Comparison of ENCODE assay signal across 13 mouse cellular contexts in the genomic region with DNA sequence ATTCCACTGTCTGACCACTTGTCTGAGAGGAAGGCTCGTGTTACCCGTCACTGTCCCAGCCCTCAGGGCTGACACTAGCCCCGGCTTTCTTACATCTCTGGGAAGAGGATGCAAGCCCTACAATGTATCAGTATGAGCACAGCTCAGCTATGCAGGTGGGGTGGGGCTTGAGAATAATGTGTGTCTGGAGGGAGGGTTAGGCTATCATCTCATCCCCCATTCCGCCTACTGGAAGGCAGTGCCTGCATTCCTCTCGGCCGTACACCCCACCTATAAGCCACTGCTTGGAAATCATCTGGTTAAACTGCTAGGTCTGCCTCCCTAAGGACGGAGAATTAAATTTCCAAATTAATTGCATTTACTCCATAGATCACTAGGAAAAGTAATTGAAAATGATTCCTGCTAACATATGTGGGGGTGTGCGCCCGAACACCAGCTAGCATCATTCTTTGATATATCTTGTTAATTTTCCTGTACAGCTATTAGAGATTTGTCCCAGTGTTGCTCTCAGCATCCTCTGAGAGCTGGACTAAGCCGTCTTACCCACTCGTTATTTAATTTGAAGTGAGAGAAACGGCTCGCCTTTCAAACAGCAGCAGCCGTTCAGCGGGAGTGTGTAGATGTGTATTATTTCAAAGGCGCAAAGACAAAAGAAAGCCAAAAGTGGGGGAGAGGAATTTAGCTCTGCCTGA.
A peak's percentile ranks its signal among the peaks of the same experiment; 100 is the strongest.
DNase-seq lines count a peak whose midpoint lies in the region; ATAC-seq and TF ChIP-seq lines count a peak whose summit lies in the region.
"Had no signal": no experiment of that assay in that cellular context is flagged by ENCODE, and none has a peak within 500 bp of the region (broad histone marks: within the 10 kb centered on the region; RNA-seq: fewer than 3 reads in every experiment).

No protein-coding gene starts in this region.

- no peaks in the 10 kb centered on the region for H3K9me3 ChIP-seq in kidney, embryonic 14.5 days (ENCODE audit: control insufficient read depth, low read length)
- H3K9me3 ChIP-seq in forebrain, embryonic 13.5 days (replicated peaks): no peaks in the 10 kb centered on the region
- no peaks in the 10 kb centered on the region for H3K9me3 ChIP-seq in midbrain, embryonic 14.5 days (ENCODE audit: control insufficient read depth, low read length)
- H3K9me3 ChIP-seq: G1E had no signal

- H3K4me1 ChIP-seq in kidney, embryonic 14.5 days (ENCODE audit: control insufficient read depth, insufficient read depth, low read length): no peaks in the 10 kb centered on the region
- peaks cover 13% of the 10 kb centered on the region for H3K4me1 ChIP-seq in forebrain, embryonic 13.5 days
- H3K4me1 ChIP-seq in midbrain, embryonic 14.5 days (ENCODE audit: control insufficient read depth, insufficient read depth, low read length): peaks cover 9% of the 10 kb centered on the region

- no peaks in the 10 kb centered on the region for H3K27me3 ChIP-seq in kidney, embryonic 14.5 days (ENCODE audit: control insufficient read depth, insufficient read depth, low read length)
- H3K27me3 ChIP-seq in forebrain, embryonic 13.5 days: no peaks in the 10 kb centered on the region
- H3K27me3 ChIP-seq in midbrain, embryonic 14.5 days (ENCODE audit: control insufficient read depth, insufficient read depth, low read length): no peaks in the 10 kb centered on the region

- no peak overlapping the region for H3K4me3 ChIP-seq in kidney, embryonic 14.5 days (ENCODE audit: low read length)
- no peak overlapping the region for H3K4me3 ChIP-seq in forebrain, embryonic 13.5 days
- no peak overlapping the region for H3K4me3 ChIP-seq in midbrain, embryonic 14.5 days (replicated peaks; ENCODE audit: low read depth, low read length)

- no peak overlapping the region for H3K4me2 ChIP-seq in kidney, embryonic 14.5 days (replicated peaks; ENCODE audit: low read depth, low read length)
- H3K4me2 ChIP-seq in forebrain, embryonic 13.5 days: no peak overlapping the region; the same call in 1 of the 2 replicates
- H3K4me2 ChIP-seq in midbrain, embryonic 14.5 days (ENCODE audit: low read length): no peak overlapping the region

- no peak for TF ChIP-seq CTCF in brain, embryonic 14.5 days (IDR thresholded peaks at IDR 0.05; ENCODE audit: borderline replicate concordance, extremely low read depth, insufficient read depth, insufficient read length)

- no peak for DNase-seq in kidney, postnatal 10 days
- DNase-seq in brain, embryonic 14.5 days (ENCODE audit: low read depth): peak; percentile 63
- DNase-seq in midbrain, embryonic 14.5 days: peak; percentile 59
- DNase-seq in layer of hippocampus, adult 9-11 months: no peak
- no peak for DNase-seq in spleen, postnatal 4 days (ENCODE audit: low spot score in 2 of 2)
- DNase-seq: cerebellum, adult 18-20 months; heart, adult 18-20 months; kidney, adult 2 months had no signal

- H3K36me3 ChIP-seq in kidney, embryonic 14.5 days (ENCODE audit: control insufficient read depth, insufficient read depth, low read length): no peaks in the 10 kb centered on the region
- H3K36me3 ChIP-seq in forebrain, embryonic 13.5 days (ENCODE audit: poor library complexity, severe bottlenecking): peaks cover 3% of the 10 kb centered on the region
- H3K36me3 ChIP-seq in midbrain, embryonic 14.5 days (ENCODE audit: control insufficient read depth, insufficient read depth, low read length): peaks cover 14% of the 10 kb centered on the region; the same call in 1 of the 2 replicates

- no peak overlapping the region for H3K27ac ChIP-seq in kidney, embryonic 14.5 days (ENCODE audit: low read depth, low read length)
- H3K27ac ChIP-seq in forebrain, embryonic 13.5 days: no peak overlapping the region
- peak overlapping the region; percentile 42; the same call in 1 of the 2 replicates for H3K27ac ChIP-seq in midbrain, embryonic 14.5 days (replicated peaks; ENCODE audit: low read depth, low read length)
- H3K27ac ChIP-seq: stomach, postnatal 0 days had no signal

- peak; percentile 69; the same call in 1 of the 2 replicates for ATAC-seq in kidney, embryonic 14.5 days (ENCODE audit: low FRiP score, low TSS enrichment)
- ATAC-seq in forebrain, embryonic 13.5 days: peak; percentile 47; the same call in 1 of the 2 replicates
- ATAC-seq in midbrain, embryonic 14.5 days (ENCODE audit: low FRiP score, low TSS enrichment): peak; percentile 34; the same call in 1 of the 2 replicates
- no peak for ATAC-seq in monocyte, adult 5-6 weeks (replicated peaks; ENCODE audit: insufficient number of reproducible peaks, low FRiP score, low TSS enrichment, poor library complexity, severe bottlenecking)

- no peak for TF ChIP-seq POLR2A in brain, embryonic 14.5 days (IDR thresholded peaks at IDR 0.05; ENCODE audit: borderline replicate concordance, extremely low read depth, insufficient read depth, insufficient read length, poor library complexity, severe bottlenecking)

- WGBS in kidney, embryonic 14.5 days: 57% methylated on average over 16 of the region's 16 CpGs
- 36% methylated on average over 16 of the region's 16 CpGs for WGBS in forebrain, embryonic 13.5 days
- 51% methylated on average over 16 of the region's 16 CpGs for WGBS in midbrain, embryonic 14.5 days

- H3K9ac ChIP-seq in kidney, embryonic 14.5 days (ENCODE audit: low read depth, low read length): no peak overlapping the region
- H3K9ac ChIP-seq in forebrain, embryonic 13.5 days: no peak overlapping the region
- no peak overlapping the region for H3K9ac ChIP-seq in midbrain, embryonic 14.5 days (replicated peaks; ENCODE audit: low read length)

Comparison
In these comparisons a context has a peak if more than half of its experiments do, and no peak if none do; other contexts are left out.
1. DNase-seq: peak in brain, embryonic 14.5 days (single experiment) and midbrain, embryonic 14.5 days (single experiment); none in kidney, postnatal 10 days (single experiment), layer of hippocampus, adult 9-11 months (single experiment) and spleen, postnatal 4 days (0 of 2).